Mouse (Mus musculus) C2C12 (cell line): ENCODE measurements at regions not wholly inside any gene's neighbourhood (a gene's known extent, or its start where the extent isn't known, plus 50 kb on each side); places are given as distances from the start of the nearest gene placed in this dataset.

ENCODE experiments used
- H3K27me3 ChIP-seq: one replicate; pipeline ENCODE4 v1.6.1; 2011; ENCODE audit not compliant: control insufficient read depth, insufficient read depth, insufficient read length
- H3K36me3 ChIP-seq: one replicate; pipeline ENCODE4 v1.6.1; 2011; ENCODE audit not compliant: control insufficient read depth, insufficient read depth
- H3K4me3 ChIP-seq: one replicate; pipeline ENCODE4 v1.5.1; 2011; ENCODE audit warnings: mild to moderate bottlenecking, control low read depth; ENCODE audit not compliant: poor library complexity, insufficient read depth, severe bottlenecking
- H3K79me2 ChIP-seq: one replicate; pipeline ENCODE4 v1.6.1; 2011; ENCODE audit not compliant: control insufficient read depth, insufficient read depth
- H3K79me3 ChIP-seq: one replicate; pipeline ENCODE4 v1.6.1; 2011; ENCODE audit warnings: low read depth, control low read depth
- H3ac ChIP-seq: one replicate; pipeline ENCODE3; 2011; ENCODE audit warnings: low read depth; ENCODE audit not compliant: control insufficient read depth, insufficient read length
- CEBPB ChIP-seq: IDR thresholded peaks from one replicate; pipeline ENCODE4 v1.6.1; 2011; ENCODE audit warnings: low read depth, mild to moderate bottlenecking, control low read depth, moderate library complexity
- CTCF ChIP-seq: IDR thresholded peaks from one replicate; pipeline ENCODE4 v1.5.1; 2011; ENCODE audit not compliant: control insufficient read depth, insufficient read depth, insufficient read length
- FOSL1 ChIP-seq: IDR thresholded peaks from one replicate; pipeline ENCODE4 v1.8.0; 2011; ENCODE audit warnings: mild to moderate bottlenecking, low read length; ENCODE audit not compliant: poor library complexity, insufficient read depth, severe bottlenecking
- MAX ChIP-seq: IDR thresholded peaks from one replicate; pipeline ENCODE4 v1.6.1; 2011; ENCODE audit warnings: mild to moderate bottlenecking, control low read depth
- MYOD1 ChIP-seq: IDR thresholded peaks from one replicate; pipeline ENCODE4 v1.6.1; 2011; ENCODE audit warnings: low read depth; ENCODE audit not compliant: control insufficient read depth, insufficient read length
- MYOG ChIP-seq: IDR thresholded peaks from one replicate; pipeline ENCODE4 v1.6.1; 2011; ENCODE audit not compliant: control insufficient read depth, insufficient read length; ENCODE audit errors: extremely low read depth
- USF1 ChIP-seq: IDR thresholded peaks from one replicate; pipeline ENCODE4 v1.6.1; 2011; ENCODE audit warnings: low read depth, mild to moderate bottlenecking, control low read depth, moderate library complexity

GRCm38 (mm10) chr2:173340044-173340601, 63.8 kb upstream of the Pmepa1 start:
- H3ac ChIP-seq, result no peak overlapping the region
- no peaks in the 10 kb centered on the region for H3K27me3 ChIP-seq
- TF ChIP-seq MAX, result no peak
- no peak for TF ChIP-seq MYOG
- no peak for TF ChIP-seq MYOD1
- TF ChIP-seq CTCF, result no peak
- TF ChIP-seq USF1, result no peak
- H3K79me2 ChIP-seq, result no peaks in the 10 kb centered on the region
- no peaks in the 10 kb centered on the region for H3K79me3 ChIP-seq
- H3K36me3 ChIP-seq, result no peaks in the 10 kb centered on the region
- H3K4me3 ChIP-seq, result no peak overlapping the region

GRCm38 (mm10) chr2:173342605-173343260, 66.4 kb upstream of the Pmepa1 start:
- Histone ChIP-seq H3K79me3 (no peaks in the 10 kb centered on the region), H3K79me2 (no peaks in the 10 kb centered on the region), H3ac (no peak overlapping the region), H3K36me3 (no peaks in the 10 kb centered on the region), H3K4me3 (no peak overlapping the region), H3K27me3 (no peaks in the 10 kb centered on the region)
- no peak for TF ChIP-seq MAX
- no peak for TF ChIP-seq MYOD1
- no peak for TF ChIP-seq MYOG

- no peaks in the 10 kb centered on the region for H3K27me3 ChIP-seq
- H3K79me2 ChIP-seq, result no peaks in the 10 kb centered on the region
- no peak overlapping the region for H3K4me3 ChIP-seq
- H3K79me3 ChIP-seq, result no peaks in the 10 kb centered on the region
- no peaks in the 10 kb centered on the region for H3K36me3 ChIP-seq
- TF ChIP-seq MYOG (no peak), CEBPB (no peak), MAX (no peak)
- H3ac ChIP-seq, result no peak overlapping the region
Observed at GRCm38 (mm10) chr2:173343665-173344064, 67.3 kb upstream of the Pmepa1 start.

- H3ac ChIP-seq, result no peak overlapping the region
- H3K79me3 ChIP-seq, result no peaks in the 10 kb centered on the region
- no peak overlapping the region for H3K4me3 ChIP-seq
- no peaks in the 10 kb centered on the region for H3K36me3 ChIP-seq
- H3K27me3 ChIP-seq, result no peaks in the 10 kb centered on the region
- no peak for TF ChIP-seq USF1
- no peak for TF ChIP-seq MAX
- TF ChIP-seq MYOD1, result no peak
- no peak for TF ChIP-seq CTCF
- no peak for TF ChIP-seq FOSL1
- no peak for TF ChIP-seq CEBPB
- TF ChIP-seq MYOG, result no peak
- no peaks in the 10 kb centered on the region for H3K79me2 ChIP-seq
Observed at GRCm38 (mm10) chr2:173344221-173344620, 67.9 kb upstream of the Pmepa1 start.

- H3K27me3 ChIP-seq, result no peaks in the 10 kb centered on the region
- H3K79me2 ChIP-seq, result no peaks in the 10 kb centered on the region
- H3K4me3 ChIP-seq, result no peak overlapping the region
- no peaks in the 10 kb centered on the region for H3K36me3 ChIP-seq
- H3K79me3 ChIP-seq, result no peaks in the 10 kb centered on the region
- H3ac ChIP-seq, result no peak overlapping the region
- TF ChIP-seq CTCF (no peak), FOSL1 (no peak), USF1 (no peak)
Observed at GRCm38 (mm10) chr2:173347341-173347740, 71.0 kb upstream of the Pmepa1 start.

- Histone ChIP-seq H3K27me3 (no peaks in the 10 kb centered on the region), H3K79me2 (no peaks in the 10 kb centered on the region), H3K4me3 (no peak overlapping the region), H3ac (no peak overlapping the region), H3K36me3 (no peaks in the 10 kb centered on the region), H3K79me3 (no peaks in the 10 kb centered on the region)
- TF ChIP-seq MAX (no peak), CEBPB (no peak), USF1 (no peak), CTCF (no peak), MYOG (no peak), MYOD1 (no peak), FOSL1 (no peak)
Observed at GRCm38 (mm10) chr2:173348757-173349156, 72.4 kb upstream of the Pmepa1 start.
